Mouse (Mus musculus) CD4-positive, CD25-positive, alpha-beta regulatory T cell, adult 2 months (primary cell): Measurements from ENCODE around the gene Parp9.
"Not testable (repeated sequence)": the region's sequence is repeated elsewhere in the genome, so short reads cannot be mapped to it uniquely, and the experiment has no call there.

Experiments used
- DNase-seq: peaks from one replicate; pipeline ENCODE4 v3.0.0-alpha.2; 2012; ENCODE audit warnings: low read depth, low spot score

Parp9 gene

GRCm38 (mm10) chr16:35924341-35924740 is 13.9 kb upstream of the Parp9 start:
- DNase-seq = no peak

GRCm38 (mm10) chr16:35932179-35933055 is 5.9 kb upstream of the Parp9 start:
- no peak for DNase-seq

- DNase-seq = no peak
Measured at GRCm38 (mm10) chr16:35933181-35933580, 5.1 kb upstream of the Parp9 start.

- DNase-seq = no peak
Measured at GRCm38 (mm10) chr16:35939261-35939660, 991 bp downstream of the Parp9 start.

GRCm38 (mm10) chr16:35939690-35940089 is 1.4 kb downstream of the Parp9 start:
- DNase-seq = peak; percentile 92

GRCm38 (mm10) chr16:35941382-35941781 is 3.1 kb downstream of the Parp9 start:
- peak; percentile 75 for DNase-seq

GRCm38 (mm10) chr16:35949264-35949663 is 11.0 kb downstream of the Parp9 start:
- no peak for DNase-seq

- no peak for DNase-seq
Measured at GRCm38 (mm10) chr16:35951216-35951615, 12.9 kb downstream of the Parp9 start.

- DNase-seq = no peak
Measured at GRCm38 (mm10) chr16:35952628-35953130, 14.4 kb downstream of the Parp9 start.

GRCm38 (mm10) chr16:35965991-35966390 is 27.7 kb downstream of the Parp9 start:
- DNase-seq = not testable (repeated sequence)

GRCm38 (mm10) chr16:35966411-35967115 is 28.3 kb downstream of the Parp9 start:
- DNase-seq = no peak

- DNase-seq = peak; percentile 31
Measured at GRCm38 (mm10) chr16:35967319-35967718, 29.0 kb downstream of the Parp9 start.

GRCm38 (mm10) chr16:35968149-35968548 is 29.9 kb downstream of the Parp9 start:
- no peak for DNase-seq

- DNase-seq = no peak
Measured at GRCm38 (mm10) chr16:35974021-35974420, 35.8 kb downstream of the Parp9 start.

- not testable (repeated sequence) for DNase-seq
Measured at GRCm38 (mm10) chr16:35978450-35978849, 40.2 kb downstream of the Parp9 start, which contains the start of gene Kpna1. TSS of gene Kpna1 (plus strand) at chr16:35978750.

- DNase-seq = peak; percentile 100
Measured at GRCm38 (mm10) chr16:35981363-35981821, 43.1 kb downstream of the Parp9 start.

- DNase-seq = no peak
Measured at GRCm38 (mm10) chr16:35982506-35982901, 44.2 kb downstream of the Parp9 start.

GRCm38 (mm10) chr16:35982902-35983516 is 44.7 kb downstream of the Parp9 start:
- peak; percentile 96 for DNase-seq

- DNase-seq = peak; percentile 91
Measured at GRCm38 (mm10) chr16:35983517-35984101, 45.3 kb downstream of the Parp9 start.

GRCm38 (mm10) chr16:35984471-35984870 is 46.2 kb downstream of the Parp9 start:
- DNase-seq = peak; percentile 47

GRCm38 (mm10) chr16:35987930-35988329 is 49.7 kb downstream of the Parp9 start:
- no peak for DNase-seq
